Mouse (Mus musculus) small intestine, adult 2 months (tissue): ENCODE results near the gene Cracr2a. TPM values are rescaled to one million over a fixed set of nuclear protein-coding genes. Genes with fewer than 3 reads are reported as not detected.

Experiments
- H3K27ac ChIP-seq: fragments of 200-500 bp; 2 replicates; pipeline ENCODE4 v1.5.1; 2012; ENCODE audit warnings: low read depth, low read length, control low read depth, inconsistent platforms; ENCODE audit not compliant: insufficient read depth
- H3K27me3 ChIP-seq: fragments of 200-500 bp; 2 replicates; pipeline ENCODE4 v1.6.1; 2012; ENCODE audit warnings: mild to moderate bottlenecking, moderate library complexity, low read length, inconsistent platforms; ENCODE audit not compliant: control insufficient read depth, insufficient read depth
- H3K36me3 ChIP-seq: fragments of 200-500 bp; 2 replicates; pipeline ENCODE4 v1.6.1; 2012; ENCODE audit warnings: mild to moderate bottlenecking, low read length, control low read depth, inconsistent platforms; ENCODE audit not compliant: control insufficient read depth, insufficient read depth
- H3K4me1 ChIP-seq: fragments of 200-500 bp; 2 replicates; pipeline ENCODE4 v1.6.1; 2012; ENCODE audit warnings: low read length, inconsistent platforms, mixed read lengths; ENCODE audit not compliant: control insufficient read depth, insufficient read depth, insufficient read length
- H3K4me3 ChIP-seq: fragments of 200-500 bp; 2 replicates; pipeline ENCODE4 v1.5.1; 2012; ENCODE audit warnings: low read depth, mild to moderate bottlenecking, control low read depth, inconsistent platforms, low read length, moderate library complexity
- CTCF ChIP-seq: fragments of 200-500 bp; IDR thresholded peaks from 2 replicates; pipeline ENCODE4 v1.5.1; 2012; ENCODE audit warnings: low read depth, mild to moderate bottlenecking, control low read depth, inconsistent platforms, low read length, moderate library complexity, mixed read lengths; ENCODE audit not compliant: insufficient replicate concordance, insufficient read length; ENCODE audit errors: extremely low read depth
- POLR2A ChIP-seq: fragments of 200-500 bp; IDR thresholded peaks from 2 replicates; pipeline ENCODE4 v1.6.1; 2012; ENCODE audit warnings: low read depth, mild to moderate bottlenecking, control low read depth, inconsistent platforms, low read length, moderate library complexity
- WGBS: fragments of 180-500 bp; shearing (Covaris S2); methylation state at CpG from one replicate; pipeline ENCODE4 v1.1.7; 2018; 5-methylcytosine and 5-hydroxymethylcytosine counted together
- polyA plus RNA-seq: library from polyadenylated mRNA; depleted of rRNA; stranded (reverse); fragments of >200 nt; gene quantifications from 2 replicates; pipeline ENCODE4 v1.2.3, GENCODE M21; 2012

The Cracr2a gene
- polyA plus RNA-seq, 1 experiment = 7.0 TPM

DNA sequence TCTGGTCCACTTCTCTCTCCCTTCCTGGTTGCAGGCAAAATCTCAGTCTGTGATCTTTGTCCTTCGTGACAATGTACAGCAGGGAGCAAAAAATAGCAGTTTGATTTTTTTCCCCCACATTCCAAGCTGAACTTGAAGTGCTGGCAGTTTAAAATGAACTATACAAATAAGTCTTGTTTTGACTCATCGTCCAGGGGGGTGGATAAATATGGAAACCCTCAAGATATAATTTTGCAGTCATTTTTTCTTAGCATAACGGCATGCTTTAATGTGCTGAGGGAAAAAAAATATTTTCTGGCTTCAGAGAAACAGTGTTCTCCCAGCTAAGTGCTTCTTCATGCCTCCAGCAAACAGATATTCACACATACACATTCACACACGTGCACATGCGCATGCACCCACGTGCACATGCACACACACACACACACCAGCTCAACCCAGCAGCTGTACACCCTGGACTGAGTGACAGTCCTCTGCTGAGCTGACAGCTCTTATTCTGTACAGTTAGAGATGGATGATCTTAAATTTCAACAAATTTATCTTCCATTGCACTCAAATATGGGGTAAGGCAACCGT, 100.7 kb downstream of the Cracr2a start:
- Histone ChIP-seq H3K36me3 (no peaks in the 10 kb centered on the region), H3K27me3 (no peaks in the 10 kb centered on the region), H3K27ac (no peak overlapping the region), H3K4me1 (no peaks in the 10 kb centered on the region), H3K4me3 (no peak overlapping the region)
- WGBS = 85% methylated on average over 7 of the region's 7 CpGs
- TF ChIP-seq CTCF (no peak), POLR2A (no peak)

DNA sequence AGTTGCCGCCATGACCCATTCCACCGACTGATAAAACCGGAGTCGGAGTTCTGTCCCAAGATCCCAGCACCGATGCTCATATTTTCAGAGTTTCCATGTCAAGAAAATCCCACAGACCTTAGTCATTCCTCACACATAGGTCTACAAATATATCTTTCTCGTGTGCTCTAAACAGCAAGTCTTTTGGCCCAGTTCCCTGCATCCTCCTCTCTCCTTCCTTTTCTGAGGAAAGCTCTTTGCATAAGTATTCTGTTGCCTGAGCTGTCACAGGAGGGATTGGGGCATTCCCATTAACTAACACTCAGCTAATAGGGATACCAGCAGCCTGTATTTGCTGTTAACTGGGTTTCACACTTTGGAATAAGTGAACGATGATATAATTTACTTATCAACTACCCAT, 102.1 kb downstream of the Cracr2a start:
- Histone ChIP-seq H3K4me3 (no peak overlapping the region), H3K27ac (no peak overlapping the region), H3K27me3 (no peaks in the 10 kb centered on the region), H3K4me1 (no peaks in the 10 kb centered on the region), H3K36me3 (no peaks in the 10 kb centered on the region)
- WGBS = 79% methylated on average over 7 of the region's 7 CpGs
- TF ChIP-seq CTCF (no peak), POLR2A (no peak)

DNA sequence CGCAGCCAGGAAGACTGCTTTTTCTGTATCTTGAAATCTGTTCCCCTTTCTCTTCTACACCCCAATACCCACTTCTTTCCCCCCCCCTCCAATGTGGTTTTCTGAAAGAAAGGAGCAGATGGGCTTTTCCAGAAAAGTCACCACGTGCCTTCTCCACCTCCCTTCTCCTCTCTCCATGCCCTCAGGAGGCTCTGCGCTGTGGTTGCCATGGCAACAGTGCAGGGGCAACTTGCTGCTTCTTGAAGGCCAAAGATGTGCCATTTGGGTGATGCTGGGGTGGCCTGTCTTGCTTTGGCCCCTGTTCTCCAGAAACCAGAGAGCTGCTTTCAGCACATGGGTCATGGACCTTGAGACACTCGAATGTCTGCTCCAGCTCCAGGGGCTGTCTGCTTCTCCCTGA, 108.2 kb downstream of the Cracr2a start:
- Histone ChIP-seq H3K4me3 (no peak overlapping the region), H3K27me3 (no peaks in the 10 kb centered on the region), H3K27ac (no peak overlapping the region), H3K4me1 (peaks cover 3% of the 10 kb centered on the region), H3K36me3 (no peaks in the 10 kb centered on the region; the same call in 1 of the 2 replicates)
- TF ChIP-seq CTCF (no peak), POLR2A (no peak)
- 88% methylated on average over 4 of the region's 4 CpGs for whole genome bisulfite sequencing

DNA sequence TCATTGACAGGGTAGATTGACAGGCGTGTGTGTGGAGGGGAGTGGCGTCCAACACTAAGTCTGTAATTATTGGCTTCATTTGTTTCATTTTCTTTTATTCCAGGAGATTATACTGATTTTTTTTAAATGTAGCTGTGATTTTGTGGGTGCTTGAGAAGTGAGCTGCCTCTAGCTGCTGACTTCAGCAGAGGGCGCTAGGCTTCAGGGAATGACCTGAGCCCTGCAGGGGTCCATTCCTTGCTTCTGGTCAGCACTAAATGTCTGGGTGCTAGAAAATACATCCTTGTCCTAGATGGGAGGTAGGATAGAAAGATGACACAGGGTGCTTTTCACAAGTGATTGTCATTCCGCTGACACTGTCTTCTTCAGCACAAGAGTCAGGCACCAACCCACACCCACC, 108.9 kb downstream of the Cracr2a start:
- Histone ChIP-seq H3K4me1 (peaks cover 4% of the 10 kb centered on the region), H3K4me3 (no peak overlapping the region), H3K36me3 (no peaks in the 10 kb centered on the region; the same call in 1 of the 2 replicates), H3K27ac (no peak overlapping the region), H3K27me3 (no peaks in the 10 kb centered on the region)
- no peak for TF ChIP-seq POLR2A
- TF ChIP-seq CTCF = peak; percentile 28; the same call in 1 of the 2 replicates
- 95% methylated on average over 4 of the region's 4 CpGs for WGBS

DNA sequence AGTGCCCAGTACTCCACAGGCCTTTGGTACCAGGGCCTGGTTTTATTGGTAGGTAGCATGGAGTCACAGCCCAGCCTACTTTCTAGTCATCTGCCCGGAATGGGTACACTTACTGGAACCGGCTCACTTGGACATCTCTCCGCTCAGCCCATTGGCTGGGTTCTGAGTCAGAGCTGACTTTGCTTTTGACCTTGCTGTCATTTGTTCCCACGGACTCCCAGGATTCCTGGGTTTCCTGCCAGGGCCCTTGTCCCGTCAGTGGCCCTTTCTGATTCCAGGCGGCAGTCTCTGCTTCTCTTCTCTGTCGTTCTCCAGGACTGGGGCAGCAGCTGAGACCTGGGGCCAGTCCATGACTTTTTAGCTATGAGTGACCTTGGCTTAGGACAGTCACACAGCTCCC, 110.9 kb downstream of the Cracr2a start:
- TF ChIP-seq CTCF = no peak
- no peak for TF ChIP-seq POLR2A
- WGBS = 77% methylated on average over 7 of the region's 7 CpGs
- H3K36me3 ChIP-seq = no peaks in the 10 kb centered on the region; the same call in 1 of the 2 replicates
- H3K4me1 ChIP-seq = peaks cover 19% of the 10 kb centered on the region
- H3K4me3 ChIP-seq = no peak overlapping the region
- H3K27ac ChIP-seq = no peak overlapping the region
- no peaks in the 10 kb centered on the region for H3K27me3 ChIP-seq

DNA sequence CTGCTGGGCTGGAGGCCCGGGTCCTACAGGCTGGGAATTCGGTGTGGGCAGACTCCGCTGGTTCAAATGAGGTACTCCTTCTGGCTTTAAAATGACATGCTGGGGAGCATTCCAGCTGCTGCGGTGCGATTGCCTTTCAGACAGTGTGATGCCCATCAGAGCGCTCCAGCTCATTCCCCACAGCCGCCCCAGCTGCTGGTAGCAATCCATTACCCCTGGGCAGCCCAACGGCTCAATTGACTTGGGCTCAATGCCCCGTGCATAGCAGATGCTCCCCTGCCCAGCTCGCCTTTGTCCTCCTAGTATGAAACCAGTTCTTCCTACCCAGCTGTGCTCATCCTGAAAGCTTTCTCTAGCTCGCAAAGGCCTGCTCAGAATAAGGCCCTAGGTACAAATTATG, 115.7 kb downstream of the Cracr2a start:
- Histone ChIP-seq H3K4me1 (peaks cover 42% of the 10 kb centered on the region), H3K36me3 (no peaks in the 10 kb centered on the region), H3K4me3 (no peak overlapping the region), H3K27ac (no peak overlapping the region), H3K27me3 (no peaks in the 10 kb centered on the region)
- no peak for TF ChIP-seq CTCF
- TF ChIP-seq POLR2A = no peak
- 86% methylated on average over 11 of the region's 11 CpGs for WGBS

DNA sequence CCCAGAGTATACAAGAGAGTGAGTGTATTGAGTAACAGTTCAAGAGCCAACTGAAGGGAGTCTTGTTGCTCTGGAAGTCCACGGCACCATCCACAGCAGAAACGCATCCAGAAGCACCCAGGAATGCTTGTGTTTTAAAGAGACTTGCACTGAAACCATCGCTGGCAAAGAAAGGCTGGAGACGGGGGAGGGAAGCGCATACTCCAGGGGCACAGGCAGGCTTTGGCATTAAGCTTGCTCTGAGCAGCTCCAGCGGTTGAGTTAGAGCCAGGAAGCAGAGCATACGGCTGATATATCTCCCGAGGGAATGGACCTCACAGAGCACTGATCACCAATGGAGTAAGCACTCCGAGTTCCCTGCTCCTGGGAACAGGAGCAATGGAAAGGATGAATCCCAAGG, 117.2 kb downstream of the Cracr2a start:
- no peak for TF ChIP-seq CTCF
- no peak for TF ChIP-seq POLR2A
- Histone ChIP-seq H3K4me3 (no peak overlapping the region), H3K36me3 (no peaks in the 10 kb centered on the region), H3K4me1 (peaks cover 42% of the 10 kb centered on the region), H3K27me3 (no peaks in the 10 kb centered on the region), H3K27ac (peak overlapping the region; percentile 59)
- 68% methylated on average over 9 of the region's 9 CpGs for WGBS

DNA sequence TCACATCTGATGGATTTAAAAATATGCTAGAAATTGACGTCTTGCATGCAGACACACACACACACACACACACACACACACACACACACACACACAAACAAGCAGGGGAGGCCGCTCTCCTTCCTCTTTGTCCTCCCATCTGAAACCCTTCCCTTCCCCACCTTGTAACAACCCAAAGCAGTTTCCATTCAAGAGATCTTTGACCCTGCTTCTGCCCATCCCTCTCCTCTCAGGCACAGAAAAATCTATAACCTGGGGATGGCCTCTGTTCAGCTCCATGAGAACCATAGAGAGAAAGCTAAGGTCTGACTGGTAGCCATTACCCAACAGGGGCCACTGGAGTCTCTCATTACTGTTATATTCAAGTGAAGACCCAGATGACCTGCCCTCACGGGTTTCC, 117.9 kb downstream of the Cracr2a start:
- no peak for TF ChIP-seq CTCF
- no peak for TF ChIP-seq POLR2A
- Histone ChIP-seq H3K27ac (peak overlapping the region; percentile 88), H3K36me3 (no peaks in the 10 kb centered on the region), H3K4me3 (no peak overlapping the region), H3K27me3 (no peaks in the 10 kb centered on the region), H3K4me1 (peaks cover 39% of the 10 kb centered on the region)
- WGBS = 24% methylated on average over 3 of the region's 3 CpGs
